Mouse (Mus musculus): ENCODE measurements around the gene Fam43b. TPM values are rescaled to one million over a fixed set of nuclear protein-coding genes. Genes with fewer than 3 reads are reported as not detected.

The Fam43b gene
- polyA plus RNA-seq, 1 experiment from 2014 or later: 8.8 TPM

DNA sequence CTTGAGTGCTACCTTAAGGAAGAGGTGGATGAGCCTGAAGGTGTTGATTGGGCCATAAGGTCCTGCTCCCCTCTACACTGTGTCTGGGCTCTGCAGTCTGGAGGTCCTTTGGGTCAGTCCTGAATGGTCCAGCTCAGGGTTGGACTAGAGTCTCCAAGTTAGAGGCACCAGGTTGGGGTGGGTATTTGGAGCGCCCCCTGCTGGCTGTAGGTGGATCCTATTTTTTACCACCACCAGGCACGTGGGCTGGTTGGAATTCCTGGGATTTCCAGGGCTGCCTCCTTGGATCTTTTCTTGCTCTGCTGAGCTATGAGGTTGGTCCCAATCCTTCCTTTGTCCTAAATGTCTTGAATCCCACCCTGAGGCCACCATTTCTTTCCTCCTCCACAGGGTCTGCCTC is 8.5 kb upstream of the Fam43b start:
- ATAC-seq (ENCODE audit: low FRiP score): no peak
- Histone ChIP-seq H3K9ac (no peak overlapping the region), H3K36me3 (replicated peaks; ENCODE audit: control insufficient read depth, insufficient read depth) (no peaks in the 10 kb centered on the region), H3K27me3 (ENCODE audit: control insufficient read depth, insufficient read depth, low read length) (peaks cover 8% of the 10 kb centered on the region; the same call in 1 of the 2 replicates), H3K4me3 (replicated peaks; ENCODE audit: low read length) (no peak overlapping the region), H3K9me3 (ENCODE audit: control insufficient read depth, low read length) (no peaks in the 10 kb centered on the region), H3K4me2 (replicated peaks) (no peak overlapping the region), H3K27ac (no peak overlapping the region), H3K4me1 (replicated peaks; ENCODE audit: control insufficient read depth, insufficient read depth, low read length) (no peaks in the 10 kb centered on the region)
- 0% methylated on average over 2 of the region's 2 CpGs for WGBS
- no peak for DNase-seq (ENCODE audit: low spot score)

DNA sequence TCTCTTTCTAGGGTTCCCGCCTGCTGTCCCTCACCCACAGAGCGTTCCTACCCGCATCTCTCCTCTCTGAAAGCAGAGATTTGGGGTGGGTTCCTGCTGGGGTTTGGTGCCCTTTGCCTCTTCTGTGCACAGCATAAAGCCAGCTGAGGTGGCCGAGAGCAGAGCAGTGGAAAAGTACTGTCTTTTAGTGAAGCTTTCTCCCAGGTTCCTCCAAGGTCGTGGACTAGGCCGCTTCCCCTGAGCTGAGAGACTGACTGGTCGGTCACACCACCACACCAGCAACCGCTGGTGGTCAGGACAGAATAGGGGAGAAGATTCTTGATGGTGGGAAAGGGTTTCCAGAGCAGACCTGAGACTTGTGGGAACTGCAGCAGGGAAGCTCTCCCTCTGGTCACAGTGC is 383 bp upstream of the Fam43b start:
- DNase-seq (ENCODE audit: low spot score) (no peak), ATAC-seq (ENCODE audit: low FRiP score) (no peak)
- Histone ChIP-seq H3K9ac (peak overlapping the region; percentile 65), H3K27me3 (ENCODE audit: control insufficient read depth, insufficient read depth, low read length) (peaks cover 85% of the 10 kb centered on the region), H3K36me3 (replicated peaks; ENCODE audit: control insufficient read depth, insufficient read depth) (no peaks in the 10 kb centered on the region), H3K4me2 (replicated peaks) (peak overlapping the region; percentile 87), H3K27ac (no peak overlapping the region), H3K4me1 (replicated peaks; ENCODE audit: control insufficient read depth, insufficient read depth, low read length) (peaks cover 16% of the 10 kb centered on the region; the same call in 1 of the 2 replicates), H3K4me3 (replicated peaks; ENCODE audit: low read length) (peak overlapping the region; percentile 50), H3K9me3 (ENCODE audit: control insufficient read depth, low read length) (no peaks in the 10 kb centered on the region)
- 7% methylated on average over 8 of the region's 8 CpGs for WGBS

DNA sequence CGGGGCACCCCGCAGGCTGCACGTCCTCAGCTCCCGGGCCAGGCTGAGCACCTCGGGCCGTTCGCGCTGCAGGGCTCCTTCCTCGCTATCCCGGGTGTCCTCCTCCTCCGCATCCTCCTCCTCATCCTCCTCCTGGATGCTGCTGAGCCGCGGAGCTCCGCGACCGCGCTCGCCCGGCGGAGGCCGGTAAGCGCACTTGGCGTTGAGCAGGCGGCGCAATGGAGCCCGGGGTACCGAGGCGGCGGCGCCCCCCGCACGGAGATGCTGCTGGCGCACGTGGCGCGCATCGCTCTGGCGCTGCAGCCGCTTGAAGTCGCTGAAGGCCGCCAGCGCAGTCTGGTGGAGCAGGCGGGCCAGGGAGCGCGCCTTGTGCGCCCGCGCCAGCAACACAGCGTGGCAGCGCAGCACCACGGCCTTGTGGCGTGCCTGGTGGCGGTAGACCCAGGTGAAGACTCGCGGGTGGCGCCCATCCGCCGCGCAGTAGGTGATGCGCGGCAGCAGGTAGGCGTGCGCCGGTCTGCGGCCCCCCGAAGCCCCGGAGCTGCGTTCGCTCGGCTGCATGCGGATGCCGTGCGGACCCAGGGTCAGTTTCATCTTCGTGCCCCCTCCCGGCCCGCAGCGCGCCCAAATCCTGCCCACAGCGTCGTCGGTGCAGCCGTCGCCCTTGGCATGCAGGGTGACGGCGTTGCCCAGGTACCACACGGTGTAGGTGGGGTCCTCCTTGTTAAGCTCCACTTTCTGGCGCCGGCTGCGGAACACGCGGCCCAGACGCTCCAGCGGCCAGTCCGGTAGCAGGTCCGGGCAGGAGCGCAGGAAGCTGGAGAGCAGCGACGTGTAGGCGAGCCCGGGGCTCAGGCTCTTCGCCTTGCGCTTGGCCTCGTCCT is 999 bp downstream of the Fam43b start:
- H3K4me1 ChIP-seq (replicated peaks; ENCODE audit: control insufficient read depth, insufficient read depth, low read length): peaks cover 16% of the 10 kb centered on the region; the same call in 1 of the 2 replicates
- no peaks in the 10 kb centered on the region for H3K9me3 ChIP-seq (ENCODE audit: control insufficient read depth, low read length)
- DNase-seq (ENCODE audit: low spot score) (peak; percentile 47), ATAC-seq (ENCODE audit: low FRiP score) (peak; percentile 57; the same call in 1 of the 2 replicates)
- H3K4me3 ChIP-seq (replicated peaks; ENCODE audit: low read length): peak overlapping the region; percentile 50
- H3K4me2 ChIP-seq (replicated peaks): peak overlapping the region; percentile 87
- WGBS: under 1% methylated on average over 102 of the region's 103 CpGs
- peaks cover 83% of the 10 kb centered on the region for H3K27me3 ChIP-seq (ENCODE audit: control insufficient read depth, insufficient read depth, low read length)
- H3K27ac ChIP-seq: no peak overlapping the region
- peak overlapping the region; percentile 65 for H3K9ac ChIP-seq
- no peaks in the 10 kb centered on the region for H3K36me3 ChIP-seq (replicated peaks; ENCODE audit: control insufficient read depth, insufficient read depth)

DNA sequence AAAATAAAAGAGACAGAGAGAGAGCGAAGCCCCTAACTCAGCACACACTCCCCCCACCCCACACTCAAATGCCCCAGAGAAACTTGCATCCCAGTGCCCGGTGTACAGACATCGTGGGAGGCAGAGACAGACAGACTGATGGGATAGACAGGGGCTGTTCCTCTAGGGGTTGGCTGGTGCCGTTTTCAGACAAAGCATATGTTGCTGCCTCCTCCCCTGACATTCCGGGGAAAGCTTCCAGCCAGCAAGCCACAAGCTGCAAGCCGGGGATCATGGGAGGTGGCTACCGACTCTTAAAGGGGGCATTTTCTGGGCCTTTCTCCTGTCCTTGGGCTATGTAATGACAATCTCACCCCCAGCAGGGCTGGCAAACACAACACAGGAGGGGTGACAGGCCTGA is 2.6 kb downstream of the Fam43b start:
- Histone ChIP-seq H3K27ac (no peak overlapping the region), H3K9ac (no peak overlapping the region), H3K4me1 (replicated peaks; ENCODE audit: control insufficient read depth, insufficient read depth, low read length) (peaks cover 16% of the 10 kb centered on the region; the same call in 1 of the 2 replicates), H3K4me2 (replicated peaks) (peak overlapping the region; percentile 87; the same call in 1 of the 2 replicates), H3K27me3 (ENCODE audit: control insufficient read depth, insufficient read depth, low read length) (peaks cover 70% of the 10 kb centered on the region), H3K36me3 (replicated peaks; ENCODE audit: control insufficient read depth, insufficient read depth) (no peaks in the 10 kb centered on the region), H3K9me3 (ENCODE audit: control insufficient read depth, low read length) (no peaks in the 10 kb centered on the region), H3K4me3 (replicated peaks; ENCODE audit: low read length) (0 out of 2 replicates have a peak overlapping the region, but pooled peaks have one; percentile 50)
- ATAC-seq (ENCODE audit: low FRiP score) (no peak), DNase-seq (ENCODE audit: low spot score) (no peak)
- 59% methylated on average over 7 of the region's 7 CpGs for WGBS

DNA sequence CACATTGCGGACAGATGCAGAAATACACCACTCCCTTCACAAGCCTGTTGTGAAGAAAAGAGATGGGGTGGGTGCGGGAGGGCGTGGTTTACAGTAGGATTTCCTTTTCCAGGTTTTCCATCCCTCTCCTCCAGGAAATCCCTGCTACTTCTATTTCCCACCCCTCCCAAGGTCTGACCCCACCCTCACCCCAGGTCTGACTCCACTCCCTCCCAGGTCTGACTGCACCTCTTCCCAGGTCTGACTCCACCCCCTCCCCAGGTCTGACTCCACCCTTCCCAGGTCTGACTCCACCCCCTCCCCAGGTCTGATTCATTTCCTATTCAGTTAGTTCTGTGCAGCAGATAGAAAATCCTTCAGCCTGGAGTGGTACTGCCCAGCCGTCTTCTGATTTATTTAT is 12.5 kb downstream of the Fam43b start:
- no peaks in the 10 kb centered on the region for H3K27me3 ChIP-seq (ENCODE audit: control insufficient read depth, insufficient read depth, low read length)
- no peak overlapping the region for H3K4me3 ChIP-seq (replicated peaks; ENCODE audit: low read length)
- H3K9me3 ChIP-seq (ENCODE audit: control insufficient read depth, low read length): no peaks in the 10 kb centered on the region
- no peak overlapping the region for H3K9ac ChIP-seq
- peaks cover 16% of the 10 kb centered on the region for H3K4me1 ChIP-seq (replicated peaks; ENCODE audit: control insufficient read depth, insufficient read depth, low read length)
- WGBS: 53% methylated on average over 4 of the region's 4 CpGs
- DNase-seq (ENCODE audit: low spot score) (no peak), ATAC-seq (ENCODE audit: low FRiP score) (no peak)
- H3K27ac ChIP-seq: no peak overlapping the region
- H3K36me3 ChIP-seq (replicated peaks; ENCODE audit: control insufficient read depth, insufficient read depth): no peaks in the 10 kb centered on the region
- H3K4me2 ChIP-seq (replicated peaks): no peak overlapping the region

DNA sequence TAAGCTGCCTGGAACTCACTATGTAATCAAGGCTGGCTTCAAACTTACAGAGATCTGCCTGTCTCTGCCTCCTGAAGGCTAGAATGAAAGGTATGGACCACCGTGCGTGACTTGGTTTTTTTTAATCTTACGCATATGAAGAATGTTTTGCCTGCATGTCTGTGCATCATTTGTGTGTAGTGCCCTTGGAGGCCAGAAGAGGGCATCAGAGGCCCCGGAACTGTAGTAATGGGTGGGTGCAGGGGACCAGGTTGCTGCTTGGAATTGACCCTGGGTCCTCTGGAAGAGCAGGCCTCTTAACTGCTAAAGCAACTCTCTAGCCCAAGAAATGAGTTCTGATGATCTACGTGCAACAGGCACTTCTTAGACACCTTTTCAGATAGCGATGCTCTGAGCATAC is 13.9 kb downstream of the Fam43b start:
- DNase-seq (ENCODE audit: low spot score) (no peak), ATAC-seq (ENCODE audit: low FRiP score) (no peak)
- no peaks in the 10 kb centered on the region for H3K36me3 ChIP-seq (replicated peaks; ENCODE audit: control insufficient read depth, insufficient read depth)
- no peaks in the 10 kb centered on the region for H3K27me3 ChIP-seq (ENCODE audit: control insufficient read depth, insufficient read depth, low read length)
- no peaks in the 10 kb centered on the region for H3K9me3 ChIP-seq (ENCODE audit: control insufficient read depth, low read length)
- H3K4me1 ChIP-seq (replicated peaks; ENCODE audit: control insufficient read depth, insufficient read depth, low read length): peaks cover 16% of the 10 kb centered on the region
- no peak overlapping the region for H3K4me3 ChIP-seq (replicated peaks; ENCODE audit: low read length)
- WGBS: 78% methylated on average over 6 of the region's 6 CpGs
- H3K4me2 ChIP-seq (replicated peaks): no peak overlapping the region
- H3K9ac ChIP-seq: no peak overlapping the region
- no peak overlapping the region for H3K27ac ChIP-seq

DNA sequence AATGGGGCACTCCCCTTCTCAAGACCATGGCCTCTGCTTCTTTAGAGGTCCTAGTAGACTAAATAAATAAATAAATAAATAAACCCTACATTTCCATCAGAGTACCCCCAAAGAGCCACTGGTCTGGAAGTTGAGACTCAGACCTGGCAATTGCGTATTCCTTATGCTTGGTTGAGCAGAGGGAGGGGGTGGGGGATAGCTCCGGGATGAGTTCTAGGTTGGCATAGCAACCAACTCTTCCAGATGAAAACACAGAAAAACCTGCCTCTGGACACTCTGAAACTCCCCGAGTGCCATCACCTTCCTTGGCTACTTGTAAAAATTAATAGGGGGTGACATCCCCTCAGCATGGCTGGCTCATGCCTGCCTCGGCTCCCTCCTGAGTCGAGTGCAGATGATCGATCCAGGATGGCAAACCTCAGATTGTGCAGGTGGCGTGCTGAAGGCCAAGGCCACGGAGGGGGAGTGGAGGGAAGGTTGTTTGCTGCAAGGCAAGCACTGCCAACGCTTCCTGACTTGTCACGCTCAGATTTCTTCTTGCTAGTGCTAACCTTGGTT is 16.1 kb downstream of the Fam43b start:
- WGBS: 27% methylated on average over 10 of the region's 10 CpGs
- DNase-seq (ENCODE audit: low spot score) (peak; percentile 57), ATAC-seq (ENCODE audit: low FRiP score) (peak; percentile 55)
- Histone ChIP-seq H3K4me1 (replicated peaks; ENCODE audit: control insufficient read depth, insufficient read depth, low read length) (peaks cover 16% of the 10 kb centered on the region), H3K36me3 (replicated peaks; ENCODE audit: control insufficient read depth, insufficient read depth) (no peaks in the 10 kb centered on the region), H3K27ac (peak overlapping the region; percentile 63; the same call in 1 of the 2 replicates), H3K9me3 (ENCODE audit: control insufficient read depth, low read length) (no peaks in the 10 kb centered on the region), H3K4me2 (replicated peaks) (no peak overlapping the region), H3K4me3 (replicated peaks; ENCODE audit: low read length) (no peak overlapping the region), H3K27me3 (ENCODE audit: control insufficient read depth, insufficient read depth, low read length) (no peaks in the 10 kb centered on the region), H3K9ac (no peak overlapping the region)

DNA sequence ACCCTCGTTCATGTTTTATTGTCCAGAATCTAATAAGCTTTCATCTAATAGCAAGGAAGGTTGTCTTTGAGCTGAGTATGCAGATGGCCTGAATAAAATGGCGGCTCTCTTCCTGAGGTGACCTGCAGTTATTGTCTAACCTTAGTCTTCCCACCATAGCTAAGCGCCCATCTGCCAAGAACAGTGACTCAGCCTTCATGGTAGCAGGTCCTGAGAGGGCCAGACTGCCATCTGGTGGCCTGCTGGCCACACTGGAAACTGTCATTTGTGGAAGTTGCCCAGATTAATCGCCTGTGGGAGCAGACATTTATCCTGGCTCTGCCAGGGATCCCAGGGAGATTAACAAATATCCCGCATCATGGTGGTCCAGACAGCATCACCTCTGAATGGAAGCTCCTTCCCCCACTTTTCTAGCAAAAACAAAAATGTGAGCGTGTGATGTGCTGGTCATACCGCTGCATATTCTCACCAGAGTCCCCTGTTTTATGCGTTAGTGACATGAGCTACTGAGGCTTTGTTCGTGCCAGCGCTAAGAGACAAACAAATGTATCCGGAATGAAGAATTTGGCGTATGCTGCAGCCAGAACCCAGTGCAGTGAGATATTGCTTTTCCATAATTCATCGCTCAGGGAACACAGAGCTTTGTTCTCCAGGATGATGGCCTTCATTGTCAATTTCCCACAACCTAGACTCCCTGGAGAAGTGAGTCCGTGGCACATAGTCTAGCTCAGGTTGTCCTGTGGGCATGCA is 17.1 kb downstream of the Fam43b start:
- no peak overlapping the region for H3K4me2 ChIP-seq (replicated peaks)
- no peak overlapping the region for H3K9ac ChIP-seq
- H3K36me3 ChIP-seq (replicated peaks; ENCODE audit: control insufficient read depth, insufficient read depth): no peaks in the 10 kb centered on the region
- ATAC-seq (ENCODE audit: low FRiP score): 0 out of 2 replicates have a peak, but pooled peaks have one; percentile 17
- H3K9me3 ChIP-seq (ENCODE audit: control insufficient read depth, low read length): no peaks in the 10 kb centered on the region
- no peak overlapping the region for H3K4me3 ChIP-seq (replicated peaks; ENCODE audit: low read length)
- DNase-seq (ENCODE audit: low spot score): peak; percentile 78
- H3K4me1 ChIP-seq (replicated peaks; ENCODE audit: control insufficient read depth, insufficient read depth, low read length): peaks cover 16% of the 10 kb centered on the region
- no peaks in the 10 kb centered on the region for H3K27me3 ChIP-seq (ENCODE audit: control insufficient read depth, insufficient read depth, low read length)
- peak overlapping the region; percentile 63 for H3K27ac ChIP-seq
- WGBS: 28% methylated on average over 14 of the region's 14 CpGs

DNA sequence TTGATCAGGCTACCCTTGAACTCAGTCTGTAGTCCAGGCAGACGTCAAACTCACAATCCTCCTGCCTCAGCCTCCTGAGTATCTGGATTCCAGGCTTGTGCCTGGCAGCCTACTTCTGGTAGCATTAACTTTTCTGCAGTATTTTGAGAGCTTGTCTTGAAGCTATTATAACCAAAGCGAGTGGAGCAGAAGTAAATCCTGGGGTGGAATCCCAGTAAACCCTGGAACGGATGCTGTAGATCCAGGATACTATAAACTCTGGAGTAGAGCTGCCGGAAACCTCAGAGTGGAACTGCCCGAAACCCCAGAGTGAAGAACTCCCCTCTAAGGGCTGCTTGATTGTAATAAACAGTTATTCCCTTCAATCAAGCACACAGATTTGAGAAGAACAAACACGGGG is 18.8 kb downstream of the Fam43b start:
- H3K4me3 ChIP-seq (replicated peaks; ENCODE audit: low read length): no peak overlapping the region
- no peaks in the 10 kb centered on the region for H3K9me3 ChIP-seq (ENCODE audit: control insufficient read depth, low read length)
- no peak for ATAC-seq (ENCODE audit: low FRiP score)
- H3K27ac ChIP-seq: no peak overlapping the region
- no peak overlapping the region for H3K9ac ChIP-seq
- 53% methylated on average over 6 of the region's 6 CpGs for WGBS
- no peak overlapping the region for H3K4me2 ChIP-seq (replicated peaks)
- no peaks in the 10 kb centered on the region for H3K36me3 ChIP-seq (replicated peaks; ENCODE audit: control insufficient read depth, insufficient read depth)
- H3K4me1 ChIP-seq (replicated peaks; ENCODE audit: control insufficient read depth, insufficient read depth, low read length): peaks cover 16% of the 10 kb centered on the region
- no peaks in the 10 kb centered on the region for H3K27me3 ChIP-seq (ENCODE audit: control insufficient read depth, insufficient read depth, low read length)
- DNase-seq (ENCODE audit: low spot score): peak; percentile 73
